8 mouse cellular contexts compared by ENCODE assay signal in genomic region chr11:5715630-5716105, GRCm38 (mm10). TPM values are rescaled to one million over a fixed set of nuclear protein-coding genes. Genes with fewer than 3 reads are reported as not detected.
A peak's percentile ranks its signal among the peaks of the same experiment; 100 is the strongest.
DNase-seq lines count a peak whose midpoint lies in the region; ATAC-seq and TF ChIP-seq lines count a peak whose summit lies in the region.

Gene Mrps24 (minus strand): TSS chr11:5715680.

- peaks cover 63% of the 10 kb centered on the region for H3K4me1 ChIP-seq in E14TG2a.4 (replicated peaks; ENCODE audit: low read depth, low read length)
- H3K4me1 ChIP-seq in heart, postnatal 0 days (ENCODE audit: control insufficient read depth, insufficient read depth): no peaks in the 10 kb centered on the region
- no peaks in the 10 kb centered on the region for H3K4me1 ChIP-seq in neural tube, embryonic 13.5 days (replicated peaks)

- no peak within 1 kb of the TSS for H3ac ChIP-seq in C2C12 (ENCODE audit: control insufficient read depth, insufficient read length, low read depth)

- no peaks in the 10 kb centered on the region for H3K79me2 ChIP-seq in C2C12 (ENCODE audit: control insufficient read depth, insufficient read depth)

- no peaks in the 10 kb centered on the region for H3K79me3 ChIP-seq in C2C12 (ENCODE audit: low read depth)

- TF ChIP-seq EP300 in heart, postnatal 0 days (IDR thresholded peaks at IDR 0.05; ENCODE audit: low read depth): no peak

- no peak within 1 kb of the TSS for H3K4me2 ChIP-seq in heart, postnatal 0 days (ENCODE audit: low read depth, low read length)
- no peak within 1 kb of the TSS for H3K4me2 ChIP-seq in neural tube, embryonic 13.5 days

- no peak for ATAC-seq in erythroblast, adult 5-6 weeks (replicated peaks; ENCODE audit: low FRiP score, poor library complexity, severe bottlenecking)
- ATAC-seq in heart, postnatal 0 days (ENCODE audit: insufficient read depth, low read depth): no peak
- ATAC-seq in neural tube, embryonic 13.5 days (ENCODE audit: low read depth): no peak

- no peak within 1 kb of the TSS for H3K9ac ChIP-seq in heart, postnatal 0 days (replicated peaks; ENCODE audit: low read depth, low read length)
- H3K9ac ChIP-seq in neural tube, embryonic 13.5 days: no peak within 1 kb of the TSS

- H3K27ac ChIP-seq in heart, postnatal 0 days (ENCODE audit: low read depth): no peak within 1 kb of the TSS
- no peak within 1 kb of the TSS for H3K27ac ChIP-seq in neural tube, embryonic 13.5 days (replicated peaks)

- TF ChIP-seq CTCF in C2C12 (IDR thresholded peaks at IDR 0.05; ENCODE audit: control insufficient read depth, insufficient read depth, insufficient read length) (no peak), E14TG2a.4 (conservative IDR thresholded peaks at IDR 0.05; ENCODE audit: low read length) (no peak)
- TF ChIP-seq CTCF in heart, postnatal 0 days (IDR thresholded peaks at IDR 0.05; ENCODE audit: low read depth): no peak

- H3K36me3 ChIP-seq in C2C12 (ENCODE audit: control insufficient read depth, insufficient read depth) (peaks cover 58% of the 10 kb centered on the region), E14TG2a.4 (ENCODE audit: insufficient read depth, low read length) (peaks cover 44% of the 10 kb centered on the region)
- peaks cover 50% of the 10 kb centered on the region for H3K36me3 ChIP-seq in heart, postnatal 0 days (replicated peaks; ENCODE audit: control insufficient read depth, insufficient read depth, low read length)
- H3K36me3 ChIP-seq in neural tube, embryonic 13.5 days: peaks cover 52% of the 10 kb centered on the region

- H3K4me3 ChIP-seq in C2C12 (ENCODE audit: insufficient read depth, poor library complexity, severe bottlenecking): no peak within 1 kb of the TSS
- peak within 1 kb of the TSS; percentile 72 for H3K4me3 ChIP-seq in E14TG2a.4 (replicated peaks; ENCODE audit: low read length)
- H3K4me3 ChIP-seq in heart, postnatal 0 days (ENCODE audit: low read depth, low read length): no peak within 1 kb of the TSS
- H3K4me3 ChIP-seq in neural tube, embryonic 13.5 days: no peak within 1 kb of the TSS

- intact Hi-C loops in left cerebral cortex, postnatal 4 days (cut with DNase I): no loop called here

- no peak for DNase-seq in heart, postnatal 0 days (ENCODE audit: low spot score)
- DNase-seq in left cerebral cortex, postnatal 4 days: no peak
- no peak for DNase-seq in urinary bladder, postnatal 25 days (ENCODE audit: low spot score)
- DNase-seq in cerebellum, adult 9-10 months: no peak

- H3K9me3 ChIP-seq in E14TG2a.4 (ENCODE audit: low read length): no peaks in the 10 kb centered on the region
- H3K9me3 ChIP-seq in heart, postnatal 0 days (replicated peaks; ENCODE audit: control insufficient read depth, low read length): no peaks in the 10 kb centered on the region
- H3K9me3 ChIP-seq in neural tube, embryonic 13.5 days: no peaks in the 10 kb centered on the region

- 80% methylated on average over 14 of the region's 14 CpGs for WGBS in heart, postnatal 0 days
- WGBS in neural tube, embryonic 13.5 days: 84% methylated on average over 14 of the region's 14 CpGs

- H3K27me3 ChIP-seq in C2C12 (ENCODE audit: control insufficient read depth, insufficient read depth, insufficient read length) (no peaks in the 10 kb centered on the region), E14TG2a.4 (ENCODE audit: insufficient read depth, low read length) (peaks cover 21% of the 10 kb centered on the region)
- H3K27me3 ChIP-seq in heart, postnatal 0 days (ENCODE audit: control insufficient read depth, insufficient read depth, low read length): no peaks in the 10 kb centered on the region
- no peaks in the 10 kb centered on the region for H3K27me3 ChIP-seq in neural tube, embryonic 13.5 days

TF ChIP-seq in C2C12, 6 proteins besides CTCF, POLR2A, EP300 and RAD21:
- no peak for TF ChIP-seq CEBPB (IDR thresholded peaks at IDR 0.05; ENCODE audit: low read depth)
- TF ChIP-seq USF1 (IDR thresholded peaks at IDR 0.05; ENCODE audit: low read depth): no peak
- no peak for TF ChIP-seq MYOG (IDR thresholded peaks at IDR 0.05; ENCODE audit: control insufficient read depth, extremely low read depth, insufficient read length)
- TF ChIP-seq MYOD1 (IDR thresholded peaks at IDR 0.05; ENCODE audit: control insufficient read depth, insufficient read length, low read depth): no peak
- no peak for TF ChIP-seq MAX (IDR thresholded peaks at IDR 0.05)
- TF ChIP-seq FOSL1 (IDR thresholded peaks at IDR 0.05; ENCODE audit: insufficient read depth, low read length, poor library complexity, severe bottlenecking): no peak

RNA-seq across cellular contexts. Expression of gene Mrps24, which starts in this region (rescaled TPM):
- 150 TPM for polyA plus RNA-seq in C2C12 (2012; fragmentation: generic; extraction: Trizol)
- total RNA-seq in erythroblast, adult 5-6 weeks (2015; ENCODE audit: low replicate concordance): 16.5 and 28.1 TPM in 2 replicates
- 16.1 and 21.7 TPM in 2 replicates for total RNA-seq in erythroblast, adult 5-6 weeks (2017; ENCODE audit: low replicate concordance)
- 81.7 and 96.2 TPM in 2 replicates for total RNA-seq in heart, postnatal 0 days (2014; rRNA removed; ENCODE audit: low replicate concordance)
- polyA plus RNA-seq in heart, postnatal 0 days (2015; fragmentation: Nextera tagmentation; extraction: Ambion mirVana): 251 and 257 TPM in 2 replicates
- 10 to 100 TPM; 90.3 to 93.2 TPM for total RNA-seq in left cerebral cortex, postnatal 4 days (2021)
- 180 and 183 TPM in 2 replicates for polyA plus RNA-seq in neural tube, embryonic 13.5 days (2015; fragmentation: Nextera tagmentation; extraction: Ambion mirVana)
